Mouse (Mus musculus) liver, embryonic 14.5 days (tissue): Measurements from ENCODE around the gene Cyth3. TPM values are rescaled to one million over a fixed set of nuclear protein-coding genes. Genes with fewer than 3 reads are reported as not detected.

Experiments used
- ATAC-seq: fragments of 200-750 bp; cut with Nextera tagmentation; 2 replicates; pipeline ENCODE4 v1.8.0; 2017; ENCODE audit warnings: moderate number of reproducible peaks, mild to moderate bottlenecking, moderate library complexity; ENCODE audit not compliant: insufficient read depth
- DNase-seq, 3 experiments: peaks; one replicate each; pipeline ENCODE4 v3.0.0-alpha.2; 2012 to 2013; ENCODE audit warnings: low read depth in 3 of 3, low spot score in 3 of 3
- H3K27ac ChIP-seq: fragments of 300-500 bp; sonication (generic); 2 replicates; pipeline ENCODE4 v1.5.1; 2014; ENCODE audit warnings: moderate library complexity, mild to moderate bottlenecking, control low read depth, inconsistent platforms
- H3K27me3 ChIP-seq: fragments of 300-500 bp; sonication (generic); 2 replicates; pipeline ENCODE4 v1.6.1; 2014; ENCODE audit warnings: mild to moderate bottlenecking, low read length, moderate library complexity; ENCODE audit not compliant: control insufficient read depth, insufficient read depth
- H3K36me3 ChIP-seq: fragments of 300-500 bp; sonication (generic); replicated peaks from 2 replicates; pipeline ENCODE4 v1.6.1; 2014; ENCODE audit warnings: low read depth; ENCODE audit not compliant: control insufficient read depth, insufficient read depth
- H3K4me1 ChIP-seq, 2 experiments: fragments of 200-500 bp in 1 of 2; fragments of 300-500 bp in 1 of 2; sonication (generic) in 1 of 2; replicated peaks; 2 replicates each; pipeline ENCODE4 v1.6.1; 2012 to 2014; ENCODE audit warnings: antibody characterized with exemption in 1 of 2, inconsistent platforms in 1 of 2, low read length in 1 of 2; ENCODE audit not compliant: control insufficient read depth in 2 of 2, insufficient read depth in 2 of 2
- H3K4me2 ChIP-seq: fragments of 300-500 bp; sonication (generic); 2 replicates; pipeline ENCODE4 v1.6.1; 2014; ENCODE audit warnings: low read depth, mild to moderate bottlenecking, control low read depth, moderate library complexity
- H3K4me3 ChIP-seq, 2 experiments: fragments of 200-500 bp in 1 of 2; fragments of 300-500 bp in 1 of 2; sonication (generic) in 1 of 2; 2 replicates each; pipeline ENCODE4 v1.5.1; 2012 to 2014; ENCODE audit warnings: low read depth in 2 of 2, low read length in 2 of 2, mild to moderate bottlenecking in 2 of 2, control low read depth in 1 of 2, inconsistent platforms in 1 of 2, moderate library complexity in 1 of 2; ENCODE audit not compliant: insufficient read depth in 1 of 2
- H3K9ac ChIP-seq: fragments of 300-500 bp; sonication (generic); replicated peaks from 2 replicates; pipeline ENCODE4 v1.6.1; 2014; ENCODE audit warnings: mild to moderate bottlenecking, control low read depth, moderate library complexity
- H3K9me3 ChIP-seq: fragments of 300-500 bp; sonication (generic); 2 replicates; pipeline ENCODE4 v1.6.1; 2016; ENCODE audit warnings: low read length, mixed read lengths; ENCODE audit not compliant: control insufficient read depth
- CTCF ChIP-seq: IDR thresholded peaks from 2 replicates; pipeline ENCODE4 v1.5.1; 2016; ENCODE audit warnings: antibody characterized with exemption, low read depth, control low read depth
- EP300 ChIP-seq: IDR thresholded peaks from 2 replicates; pipeline ENCODE4 v1.6.1; 2016; ENCODE audit warnings: antibody characterized with exemption, low read depth
- WGBS: fragments of 180-500 bp; shearing (Covaris S2); extraction: QIAGEN DNeasy Blood & Tissue Kit; methylation state at CpG from one replicate; pipeline ENCODE4 v1.1.7; 2014; ENCODE audit not compliant: insufficient replicate concordance; 5-methylcytosine and 5-hydroxymethylcytosine counted together
- polyA plus RNA-seq, 2 experiments: library from polyadenylated mRNA; depleted of rRNA in 1 of 2; stranded (reverse) in 1 of 2; unstranded in 1 of 2; fragments of >200 nt; fragmentation: Nextera tagmentation in 1 of 2; extraction: Ambion mirVana in 1 of 2; gene quantifications; 2 replicates each; pipeline versions ENCODE4 v1.2.1 to v1.2.3; 2012 to 2014

Cyth3 gene
- polyA plus RNA-seq, 2 experiments = 24.1 to 28.1 TPM

DNA sequence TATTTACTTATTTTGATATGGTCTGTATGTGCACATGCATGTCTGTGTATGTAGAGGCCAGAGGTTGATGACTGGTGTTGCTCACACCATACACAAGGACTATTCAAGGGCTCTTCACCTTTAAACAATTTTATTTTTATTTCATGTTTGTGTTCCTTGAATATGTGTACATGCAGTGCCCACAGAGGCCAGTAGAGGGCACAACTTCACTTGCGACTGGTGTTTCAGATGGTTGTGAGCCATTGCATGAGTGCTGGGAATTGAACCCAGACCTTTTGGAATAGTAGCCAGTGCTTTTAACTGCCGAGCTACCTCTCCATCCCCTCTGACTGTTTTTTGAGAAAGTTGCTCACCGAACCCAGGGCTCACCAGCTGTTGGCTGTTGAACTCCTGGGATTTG is 8.0 kb downstream of the Cyth3 start:
- 85% methylated on average over 3 of the region's 3 CpGs for WGBS
- Histone ChIP-seq H3K27ac (no peak overlapping the region), H3K27me3 (no peaks in the 10 kb centered on the region)

DNA sequence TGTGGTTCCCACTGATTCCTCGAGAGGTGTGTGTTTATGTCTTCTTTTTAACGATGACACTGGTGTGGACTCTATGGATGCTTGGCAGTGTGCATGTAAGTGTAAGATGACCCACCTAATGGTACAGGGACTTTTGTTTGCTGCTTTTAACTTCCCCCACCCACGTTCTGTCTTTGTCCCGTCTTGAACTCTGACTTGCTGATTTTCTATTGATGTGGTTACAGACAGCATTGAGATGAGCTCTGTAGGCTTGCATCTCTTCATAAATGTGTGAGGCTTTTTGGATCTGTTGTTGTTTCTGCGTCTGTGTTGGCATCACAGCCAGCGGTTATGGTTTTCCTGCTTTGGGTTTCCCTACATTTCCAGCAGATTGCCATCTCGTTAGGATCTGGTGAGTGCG is 8.5 kb downstream of the Cyth3 start:
- Histone ChIP-seq H3K4me2 (no peak overlapping the region), H3K4me1 (peaks cover 65 to 67% of the 10 kb centered on the region in 2 experiments), H3K27ac (no peak overlapping the region), H3K27me3 (no peaks in the 10 kb centered on the region), H3K9me3 (no peaks in the 10 kb centered on the region), H3K36me3 (peaks cover 3% of the 10 kb centered on the region), H3K4me3 (no peak overlapping the region), H3K9ac (peak overlapping the region; percentile 7; the same call in 1 of the 2 replicates)
- ATAC-seq (no peak), DNase-seq (no peak)
- no peak for TF ChIP-seq EP300
- no peak for TF ChIP-seq CTCF
- 71% methylated on average over 8 of the region's 8 CpGs for WGBS

More for the DNA sequence above, 8.0 kb downstream of the Cyth3 start:
- H3K4me2 ChIP-seq = no peak overlapping the region
- no peak overlapping the region for H3K9ac ChIP-seq
- TF ChIP-seq CTCF (peak; percentile 65), EP300 (no peak)
- peaks cover 66% of the 10 kb centered on the region in 2 experiments for H3K4me1 ChIP-seq
- H3K36me3 ChIP-seq = peaks cover 3% of the 10 kb centered on the region
- H3K9me3 ChIP-seq = no peaks in the 10 kb centered on the region
- no peak overlapping the region for H3K4me3 ChIP-seq
- ATAC-seq (no peak), DNase-seq (no peak)

DNA sequence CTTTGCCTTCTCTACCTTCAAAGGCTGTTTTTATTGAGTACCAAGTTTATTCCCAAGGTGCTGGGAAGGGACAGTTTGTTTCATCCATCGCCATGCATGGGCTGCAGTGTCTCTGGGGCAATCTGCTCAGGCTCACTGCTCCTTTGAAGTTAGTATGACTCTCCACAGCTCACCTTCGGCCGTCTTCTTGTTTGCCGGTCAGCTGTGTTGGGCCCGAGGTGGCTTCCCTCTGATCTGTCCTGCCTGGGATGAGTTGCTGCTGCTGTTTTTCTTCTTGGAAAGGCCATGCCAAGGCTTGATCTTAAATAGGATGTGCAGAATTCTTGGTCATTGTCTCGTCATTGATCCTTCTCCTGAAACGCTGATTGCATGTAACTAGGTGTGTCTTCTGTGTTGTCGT is 9.3 kb downstream of the Cyth3 start:
- peak overlapping the region; percentile 83 for H3K27ac ChIP-seq
- DNase-seq (no peak), ATAC-seq (no peak)
- TF ChIP-seq EP300 = no peak
- TF ChIP-seq CTCF = no peak
- no peaks in the 10 kb centered on the region for H3K27me3 ChIP-seq
- H3K4me2 ChIP-seq = peak overlapping the region; percentile 69
- no peak overlapping the region for H3K4me3 ChIP-seq
- 74% methylated on average over 8 of the region's 8 CpGs for WGBS
- peaks cover 65 to 68% of the 10 kb centered on the region in 2 experiments for H3K4me1 ChIP-seq
- no peaks in the 10 kb centered on the region for H3K9me3 ChIP-seq
- no peak overlapping the region for H3K9ac ChIP-seq
- H3K36me3 ChIP-seq = peaks cover 3% of the 10 kb centered on the region

DNA sequence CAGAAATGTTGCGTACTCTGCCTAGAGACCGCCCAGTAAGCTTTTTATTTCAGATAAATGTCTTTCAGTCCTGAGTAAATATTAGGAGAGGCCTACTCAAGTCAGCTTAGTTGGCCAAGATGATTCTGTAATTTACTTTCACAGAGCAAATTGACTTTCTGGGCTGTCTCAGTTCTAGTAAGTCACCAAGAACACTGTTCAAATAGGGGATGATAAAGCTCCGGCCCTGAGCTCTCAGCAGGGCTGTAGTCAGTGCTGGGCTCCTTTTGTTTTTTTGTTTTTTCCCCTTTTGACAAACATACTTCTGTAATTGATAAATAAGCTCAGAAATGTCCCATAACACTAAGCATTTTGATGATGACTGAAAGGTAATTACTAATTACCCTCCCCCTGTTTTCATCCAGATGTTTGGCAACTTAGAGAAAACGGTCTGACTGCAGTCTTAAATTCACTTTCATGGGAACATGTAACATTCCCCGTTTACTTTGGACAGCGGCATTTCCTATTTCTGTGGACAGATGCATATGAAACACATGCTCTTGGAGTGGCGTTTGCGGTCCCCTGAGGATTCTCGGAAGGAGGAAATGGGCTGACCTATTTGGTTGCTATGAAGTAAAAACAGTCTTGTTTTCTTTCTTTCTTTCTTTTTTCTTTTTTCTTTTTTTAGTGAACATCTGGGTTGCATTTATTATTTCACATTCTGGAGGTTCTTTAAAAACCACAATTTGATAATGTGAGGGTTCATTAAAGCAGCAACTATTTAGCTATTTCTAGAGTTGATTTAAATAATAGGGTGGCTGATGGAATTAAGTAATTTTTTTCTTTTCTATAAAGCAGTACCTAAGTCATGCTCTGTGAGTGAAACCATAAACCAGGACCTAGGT is 10.7 kb downstream of the Cyth3 start:
- Histone ChIP-seq H3K4me3 (peak overlapping the region in 1 of 2 experiments; percentile 15; a peak in 2 of 4 replicates), H3K9me3 (no peaks in the 10 kb centered on the region), H3K9ac (peak overlapping the region; percentile 55), H3K27me3 (no peaks in the 10 kb centered on the region), H3K36me3 (peaks cover 3% of the 10 kb centered on the region), H3K4me1 (peaks cover 64 to 68% of the 10 kb centered on the region in 2 experiments), H3K27ac (peak overlapping the region; percentile 83), H3K4me2 (peak overlapping the region; percentile 69)
- TF ChIP-seq CTCF = no peak
- no peak for TF ChIP-seq EP300
- no peak for ATAC-seq
- 30% methylated on average over 9 of the region's 9 CpGs for WGBS
- no peak for DNase-seq

GRCm38 (mm10) chr5:143633558-143633871 is 11.3 kb downstream of the Cyth3 start:
- DNase-seq (peak in 2 of 3 experiments; percentile 73 to 80), ATAC-seq (peak; percentile 92)
- Histone ChIP-seq H3K4me1 (peaks cover 68 to 73% of the 10 kb centered on the region in 2 experiments), H3K9me3 (no peaks in the 10 kb centered on the region), H3K4me3 (peak overlapping the region; percentile 7 to 14; a peak in 3 of 4 replicates), H3K9ac (peak overlapping the region; percentile 36; the same call in 1 of the 2 replicates), H3K27me3 (no peaks in the 10 kb centered on the region), H3K36me3 (peaks cover 3% of the 10 kb centered on the region; the same call in 1 of the 2 replicates), H3K27ac (peak overlapping the region; percentile 76), H3K4me2 (peak overlapping the region; percentile 69)
- 2% methylated on average over 5 of the region's 5 CpGs for WGBS
- no peak for TF ChIP-seq CTCF
- TF ChIP-seq EP300 = peak; percentile 75
